In genomic region chr9:69084720-69085661, GRCm38 (mm10) we compare ENCODE assay signal across 8 mouse cellular contexts.
DNase-seq lines count a peak whose midpoint lies in the region; ATAC-seq and TF ChIP-seq lines count a peak whose summit lies in the region.

No protein-coding gene starts in this region.

- H3K4me2 ChIP-seq in hindbrain, postnatal 0 days (ENCODE audit: low read depth, low read length): no peak overlapping the region

- H3K36me3 ChIP-seq in hindbrain, postnatal 0 days (ENCODE audit: insufficient read depth, low read length): no peaks in the 10 kb centered on the region

- no peaks in the 10 kb centered on the region for H3K27me3 ChIP-seq in hindbrain, postnatal 0 days (ENCODE audit: insufficient read depth, low read length)

- H3K27ac ChIP-seq in hindbrain, postnatal 0 days: no peak overlapping the region

- TF ChIP-seq CTCF in hindbrain, postnatal 0 days (IDR thresholded peaks at IDR 0.05; ENCODE audit: low read depth): no peak

- DNase-seq in embryo, embryonic 10.5 days (ENCODE audit: low spot score): peak; percentile 28
- DNase-seq in embryo, embryonic 10 days (ENCODE audit: low spot score): no peak
- peak; percentile 27 to 28 for DNase-seq in adrenal gland, adult 18-20 months (ENCODE audit: low spot score in 2 of 2)
- peak; percentile 38 for DNase-seq in hindbrain, postnatal 0 days (ENCODE audit: low spot score)
- peak; percentile 39 for DNase-seq in lung, postnatal 14 days

- H3K4me3 ChIP-seq in hindbrain, postnatal 0 days (ENCODE audit: low read length): no peak overlapping the region

- 49% methylated on average over 14 of the region's 14 CpGs for WGBS in hindbrain, postnatal 0 days

- ATAC-seq in hindbrain, postnatal 0 days: 0 out of 2 replicates have a peak, but pooled peaks have one; percentile 27
- no peak for ATAC-seq in megakaryocyte-erythroid progenitor cell, adult 5-6 weeks (replicated peaks; ENCODE audit: low FRiP score, low TSS enrichment, poor library complexity, severe bottlenecking)
- ATAC-seq in granulocyte monocyte progenitor cell, adult 5-6 weeks (replicated peaks; ENCODE audit: poor library complexity, severe bottlenecking): no peak
- ATAC-seq in megakaryocyte, adult 5-6 weeks (ENCODE audit: poor library complexity, severe bottlenecking): no peak

- H3K9ac ChIP-seq in hindbrain, postnatal 0 days (replicated peaks; ENCODE audit: low read length): no peak overlapping the region

- no peaks in the 10 kb centered on the region for H3K9me3 ChIP-seq in hindbrain, postnatal 0 days (ENCODE audit: low read length)

- peaks cover 13% of the 10 kb centered on the region for H3K4me1 ChIP-seq in hindbrain, postnatal 0 days (ENCODE audit: insufficient read depth, low read length)
